Mouse (Mus musculus) B cell, adult 2 months (primary cell): Measurements from ENCODE around the gene Alyref2.
"Not testable (repeated sequence)": the region's sequence is repeated elsewhere in the genome, so short reads cannot be mapped to it uniquely, and the experiment has no call there.

ENCODE experiments used
- DNase-seq, 2 experiments: peaks; one replicate each; pipeline ENCODE4 v3.0.0; 2022

Gene Alyref2

GRCm38 (mm10) chr1:171503250-171503591, at the start of gene Alyref2:
TSS of gene Alyref2 (plus strand) at chr1:171503478.
- DNase-seq = peak; percentile 94 to 95

DNA sequence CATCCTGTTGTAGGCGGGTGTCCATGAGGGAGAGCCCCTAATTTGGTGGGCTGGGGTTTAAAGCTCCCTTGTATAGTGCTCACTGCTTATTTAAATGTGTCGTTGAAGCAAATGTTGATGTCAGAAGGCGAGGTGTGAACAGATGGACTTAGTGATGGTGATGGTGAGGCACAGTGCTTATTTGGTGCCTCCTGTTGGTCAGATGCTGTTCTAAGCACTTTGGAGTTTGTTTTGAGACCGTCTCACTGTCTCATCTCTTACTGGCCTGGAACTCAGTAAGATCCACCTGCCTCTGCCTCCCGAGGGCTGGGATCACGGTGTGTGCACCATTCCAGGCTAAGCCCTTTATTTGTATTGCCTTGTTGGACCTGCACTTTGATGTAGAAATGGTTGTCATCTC, 48.4 kb upstream of the Alyref2 start:
- no peak for DNase-seq

DNA sequence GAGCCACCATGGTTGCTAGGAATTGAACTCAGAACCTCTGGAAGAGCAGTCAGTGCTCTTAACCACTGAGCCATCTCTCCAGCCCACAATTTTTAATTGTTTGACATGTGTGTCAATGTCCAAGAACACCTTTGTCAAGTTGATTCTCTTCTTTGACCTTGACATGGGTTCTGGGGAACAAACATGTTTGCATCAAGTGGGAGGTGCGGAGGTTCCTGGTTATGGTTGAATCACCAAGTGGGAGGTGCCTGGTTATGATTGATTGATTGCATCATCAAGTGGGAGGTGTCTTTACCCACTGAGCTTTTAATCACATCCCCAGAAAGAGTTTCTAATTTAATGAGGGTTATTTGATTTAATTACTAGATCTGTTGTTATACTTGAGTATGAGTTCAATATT, 45.7 kb upstream of the Alyref2 start:
- no peak for DNase-seq

GRCm38 (mm10) chr1:171459791-171460190, 43.5 kb upstream of the Alyref2 start:
- DNase-seq = no peak

- DNase-seq = no peak
Measured at GRCm38 (mm10) chr1:171460551-171461503, 42.5 kb upstream of the Alyref2 start.

GRCm38 (mm10) chr1:171463133-171463532, 40.1 kb upstream of the Alyref2 start:
- DNase-seq = no peak

DNA sequence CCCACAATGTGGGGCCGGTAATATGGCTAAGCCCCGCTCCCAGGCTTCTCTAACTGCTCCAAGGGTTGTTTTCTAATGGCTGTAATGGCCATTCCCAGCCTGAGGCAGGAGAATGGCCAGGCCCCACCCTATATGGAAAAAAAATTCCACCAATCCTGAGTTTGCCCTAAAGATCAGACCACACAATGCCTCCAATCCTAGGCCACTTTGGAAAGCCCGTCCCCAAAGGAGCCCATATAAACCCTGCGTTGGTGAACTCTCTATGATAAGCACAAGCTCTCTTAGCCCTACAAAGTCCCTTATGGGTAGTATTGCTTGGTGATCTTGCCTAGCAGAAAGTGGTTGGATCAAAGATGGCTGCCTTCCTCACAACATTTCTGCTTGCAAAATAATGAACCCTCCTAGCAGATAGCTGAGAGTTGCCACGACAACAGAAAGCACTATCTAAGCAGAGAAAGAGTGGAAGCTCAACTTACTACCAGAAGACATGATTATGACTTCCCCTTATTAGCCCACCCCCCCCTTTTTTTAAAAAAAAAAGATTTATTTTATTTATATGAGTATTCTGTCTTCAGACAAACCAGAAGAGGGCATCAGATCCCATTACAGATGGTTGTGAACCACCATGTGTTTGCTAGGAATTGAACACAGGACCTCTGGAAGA, 37.4 kb upstream of the Alyref2 start:
- DNase-seq = no peak

GRCm38 (mm10) chr1:171466565-171466964, 36.7 kb upstream of the Alyref2 start:
- no peak for DNase-seq

DNA sequence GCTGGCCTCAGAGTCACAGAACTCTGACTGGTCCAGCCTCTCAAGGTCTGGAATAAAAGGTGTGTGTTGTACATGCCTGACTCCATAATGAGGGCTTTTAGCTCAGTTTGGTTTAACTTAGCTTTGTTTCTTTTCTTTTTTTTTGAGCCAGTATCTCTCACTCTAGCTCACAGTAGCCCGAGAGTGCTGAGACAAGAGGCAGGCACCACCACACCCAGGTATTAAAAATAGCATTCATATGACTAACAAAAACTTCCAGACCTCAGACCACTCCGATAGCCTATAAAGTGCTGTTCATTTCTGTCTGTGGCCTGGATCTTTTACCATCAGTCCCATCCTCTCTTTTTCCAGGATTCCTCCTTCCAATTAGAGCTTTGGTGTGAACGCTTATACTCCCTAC, 33.6 kb upstream of the Alyref2 start:
- DNase-seq = no peak

DNA sequence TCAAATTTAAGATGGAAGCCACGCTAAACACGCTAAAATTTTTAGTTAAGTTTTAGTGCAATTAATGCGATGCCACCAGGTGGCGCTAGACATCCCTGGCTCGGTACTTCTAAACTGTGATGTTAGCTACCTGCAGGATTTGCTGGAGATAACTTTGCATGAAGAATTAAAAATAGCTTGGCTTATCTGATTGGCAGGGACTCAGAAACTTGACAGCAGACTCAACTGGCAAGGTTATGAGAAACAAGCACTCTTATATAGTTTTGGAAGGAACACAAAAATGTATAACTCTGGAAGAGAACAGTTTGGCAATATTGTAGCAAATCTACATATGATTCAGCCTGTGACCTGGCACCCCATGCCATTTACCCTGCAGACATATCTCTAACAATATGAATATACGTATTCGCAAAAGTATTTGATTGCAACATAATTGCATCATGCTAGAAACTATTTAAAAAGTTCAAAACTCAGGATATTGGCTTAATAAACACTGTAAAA, 32.9 kb upstream of the Alyref2 start:
- DNase-seq = peak; percentile 82 to 86

- no peak for DNase-seq
Measured at GRCm38 (mm10) chr1:171470896-171471295, 32.4 kb upstream of the Alyref2 start.

DNA sequence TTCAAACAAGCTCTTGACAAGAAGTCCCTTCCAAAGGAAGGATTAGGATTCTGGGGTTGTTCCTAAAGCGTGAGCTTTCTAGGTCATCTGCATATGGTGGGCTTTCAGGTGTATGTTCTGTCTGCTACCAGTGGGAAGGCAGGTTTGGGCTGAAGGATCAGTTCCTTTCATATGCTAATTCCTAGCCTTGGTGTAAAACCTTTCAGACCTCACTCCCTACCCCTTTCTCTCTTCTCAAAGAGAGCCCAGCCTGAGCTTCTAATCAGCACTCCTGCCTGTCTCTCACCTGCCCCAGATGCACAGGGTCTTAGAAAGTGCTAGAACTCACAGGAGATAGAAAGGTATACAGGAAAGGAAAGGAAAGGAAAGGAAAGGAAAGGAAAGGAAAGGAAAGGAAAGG, 31.8 kb upstream of the Alyref2 start:
- no peak for DNase-seq

- not testable (repeated sequence) for DNase-seq
Measured at GRCm38 (mm10) chr1:171471941-171472340, 31.3 kb upstream of the Alyref2 start.

DNA sequence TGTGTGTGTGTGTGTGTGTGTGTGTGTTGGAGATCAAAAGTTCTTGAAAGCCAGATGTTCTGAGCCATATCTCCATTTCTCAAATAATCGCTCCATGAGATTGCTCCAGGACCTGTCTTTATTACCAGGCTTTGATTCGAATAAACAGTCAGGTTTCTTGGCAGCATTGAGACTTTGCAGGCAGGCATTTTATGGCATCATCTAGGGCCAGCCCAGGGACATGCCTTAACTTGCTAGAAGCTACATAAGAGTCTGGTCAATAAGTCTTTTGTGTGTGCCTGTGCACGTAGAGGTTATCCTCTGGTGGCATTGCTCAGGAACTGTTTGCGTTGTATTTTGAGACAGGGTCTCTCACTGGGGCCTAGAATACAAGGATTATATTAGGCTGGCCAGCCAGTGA, 29.8 kb upstream of the Alyref2 start:
- DNase-seq = no peak

GRCm38 (mm10) chr1:171473920-171474640, 29.2 kb upstream of the Alyref2 start:
- no peak for DNase-seq

GRCm38 (mm10) chr1:171477123-171477522, 26.2 kb upstream of the Alyref2 start:
- DNase-seq = no peak

DNA sequence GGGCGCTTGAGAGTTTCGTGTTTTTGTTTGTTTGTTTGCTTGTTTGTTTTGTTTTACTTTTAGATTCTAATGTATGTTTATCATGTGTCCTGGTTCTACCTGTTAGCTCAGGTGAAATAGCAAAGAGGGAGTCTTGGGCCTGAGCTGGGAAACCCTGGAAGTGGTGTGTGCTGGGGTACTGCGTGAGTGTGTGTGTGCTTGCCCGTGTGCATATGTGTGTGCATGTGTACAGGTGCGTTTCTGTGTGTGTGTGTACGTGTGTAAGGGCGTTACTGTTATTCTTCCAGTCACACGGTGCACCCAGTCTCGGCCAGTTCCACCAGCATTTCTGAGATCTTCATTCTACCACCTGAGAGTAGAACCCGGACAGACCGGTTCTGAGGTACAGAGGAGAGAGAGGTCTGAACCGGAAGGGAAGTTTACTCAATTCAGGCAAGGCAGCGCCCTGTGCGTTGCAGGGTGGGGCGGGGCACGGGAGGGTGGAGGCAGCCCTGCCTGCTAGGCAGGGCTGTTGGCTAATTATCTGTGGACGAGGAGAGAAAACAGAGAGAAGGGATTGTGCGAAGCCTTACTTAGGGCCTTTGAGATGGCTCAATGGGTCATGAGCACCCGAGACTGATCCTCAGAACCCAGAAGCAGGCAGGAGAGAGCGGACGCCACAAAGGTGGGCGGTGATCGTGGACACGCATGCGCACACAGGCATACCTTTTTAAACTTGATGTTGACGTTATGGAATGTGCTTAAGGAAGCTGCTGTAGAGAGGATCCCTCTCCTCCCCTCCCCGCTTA, 25.3 kb upstream of the Alyref2 start:
- peak in 1 of 2 experiments; percentile 13 for DNase-seq

DNA sequence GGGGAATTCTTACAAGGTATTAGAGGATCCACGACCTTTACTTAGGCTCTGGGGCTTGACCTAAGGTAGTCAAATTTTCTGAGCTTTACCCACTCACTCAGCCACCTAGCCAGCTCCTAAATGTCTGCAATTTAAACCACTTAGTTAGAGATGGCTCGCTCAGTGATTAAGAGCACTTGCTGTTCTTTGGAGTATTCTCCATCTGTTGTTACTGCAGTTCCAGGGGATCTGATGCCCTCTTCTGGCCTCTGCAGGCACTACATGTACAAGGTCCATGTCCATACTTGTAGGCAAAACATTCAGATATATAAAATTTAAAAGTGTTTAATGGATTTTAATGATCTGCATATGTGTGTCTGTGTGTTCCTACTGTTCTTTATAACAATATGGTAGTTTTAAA, 24.3 kb upstream of the Alyref2 start:
- peak; percentile 79 to 81 for DNase-seq

DNA sequence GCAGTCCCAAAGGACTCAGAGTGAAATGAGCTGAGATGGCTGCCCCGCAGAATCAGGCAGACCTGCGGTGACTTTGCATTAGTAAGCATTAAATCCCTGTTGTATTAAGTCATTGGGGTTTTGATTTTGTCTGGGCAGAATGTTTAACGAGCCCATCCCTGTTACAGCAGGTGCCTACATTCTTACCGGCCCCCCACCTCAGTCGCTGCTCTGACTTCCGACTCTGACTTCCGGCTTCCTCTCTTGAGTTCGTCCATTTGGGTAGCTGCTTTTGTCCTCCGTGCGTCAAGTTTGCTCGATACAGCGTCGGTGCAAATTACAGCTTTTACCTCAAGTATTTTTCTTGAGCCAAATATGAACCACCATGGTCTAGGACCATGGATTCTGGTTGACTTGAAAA, 9.0 kb upstream of the Alyref2 start:
- no peak for DNase-seq

- no peak for DNase-seq
Measured at GRCm38 (mm10) chr1:171495371-171495770, 7.9 kb upstream of the Alyref2 start.

GRCm38 (mm10) chr1:171499856-171500255, 3.4 kb upstream of the Alyref2 start:
- no peak for DNase-seq

DNA sequence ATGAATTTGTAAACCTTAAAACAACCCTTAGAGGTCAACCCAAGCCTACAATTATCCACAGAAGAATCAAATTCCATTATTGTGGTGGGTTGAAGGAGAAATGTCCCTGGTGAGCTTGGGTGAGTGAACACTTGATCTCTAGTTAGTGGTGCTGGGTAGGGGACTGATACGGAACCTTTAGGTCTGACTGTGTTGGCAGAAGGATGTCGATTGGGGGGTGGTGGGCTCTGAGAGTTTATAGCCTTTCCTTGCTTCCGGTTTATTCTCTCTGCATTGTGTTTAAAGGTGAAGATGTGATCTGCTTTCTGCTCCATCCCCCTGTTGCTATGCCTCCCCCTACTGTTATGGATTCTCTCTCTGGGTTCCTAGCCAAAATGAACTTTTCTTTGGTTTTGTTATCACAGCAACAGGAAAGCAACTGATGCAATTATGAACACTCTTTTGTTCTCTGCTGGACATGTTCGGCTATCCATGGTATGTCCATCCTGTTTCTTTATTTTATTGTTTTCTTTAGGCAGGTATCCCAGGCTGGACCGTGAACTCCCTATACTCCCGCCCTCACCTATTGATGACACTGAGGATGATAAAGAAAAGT, 2.2 kb upstream of the Alyref2 start:
- DNase-seq = no peak
